Mouse (Mus musculus) cerebellum, adult 2 months (tissue): ENCODE data around the gene Mkrn3.

Source experiments
- CTCF ChIP-seq: fragments of 200-500 bp; IDR thresholded peaks from 2 replicates; pipeline ENCODE4 v1.5.1; 2011; ENCODE audit warnings: low read depth, mild to moderate bottlenecking, control low read depth, low read length, moderate library complexity, borderline replicate concordance; ENCODE audit not compliant: insufficient read depth
- POLR2A ChIP-seq: fragments of 200-500 bp; IDR thresholded peaks from 2 replicates; pipeline ENCODE4 v1.6.1; 2011; ENCODE audit warnings: low read length, control low read depth, borderline replicate concordance; ENCODE audit not compliant: insufficient read depth

DNA sequence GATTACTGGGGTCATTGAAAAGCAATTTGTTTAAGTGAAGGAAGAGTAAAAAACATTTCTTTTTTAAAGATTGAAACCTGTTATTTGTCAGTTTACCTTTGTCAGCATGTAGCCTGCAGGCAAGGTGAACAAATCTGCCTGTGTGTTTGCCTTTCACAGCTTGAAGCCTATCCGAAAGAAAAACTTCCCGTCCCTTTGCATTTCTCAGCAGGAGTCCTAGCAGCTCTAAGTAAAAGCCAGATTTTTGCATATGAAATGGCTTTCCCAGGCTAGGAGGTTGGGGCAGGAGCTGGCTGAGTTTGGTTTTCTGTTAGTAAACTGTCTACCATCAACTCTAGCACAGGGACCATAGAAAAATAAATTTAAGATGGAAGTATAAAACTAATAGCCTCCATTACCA, 32.4 kb upstream of the Mkrn3 start:
- TF ChIP-seq POLR2A (no peak), CTCF (no peak)
